Mouse (Mus musculus): ENCODE data around the gene Hdac4.
A peak's percentile ranks its signal among the peaks of the same experiment; 100 is the strongest.

Hdac4 gene

GRCm38 (mm10) chr1:92058731-92059425 lies 136.6 kb downstream of the Hdac4 start:
- DNase-seq, result no peak

GRCm38 (mm10) chr1:92057068-92057467 lies 138.4 kb downstream of the Hdac4 start:
- DNase-seq, result no peak

- DNase-seq, result no peak
Observed at GRCm38 (mm10) chr1:92055149-92055548, 140.3 kb downstream of the Hdac4 start.

DNA sequence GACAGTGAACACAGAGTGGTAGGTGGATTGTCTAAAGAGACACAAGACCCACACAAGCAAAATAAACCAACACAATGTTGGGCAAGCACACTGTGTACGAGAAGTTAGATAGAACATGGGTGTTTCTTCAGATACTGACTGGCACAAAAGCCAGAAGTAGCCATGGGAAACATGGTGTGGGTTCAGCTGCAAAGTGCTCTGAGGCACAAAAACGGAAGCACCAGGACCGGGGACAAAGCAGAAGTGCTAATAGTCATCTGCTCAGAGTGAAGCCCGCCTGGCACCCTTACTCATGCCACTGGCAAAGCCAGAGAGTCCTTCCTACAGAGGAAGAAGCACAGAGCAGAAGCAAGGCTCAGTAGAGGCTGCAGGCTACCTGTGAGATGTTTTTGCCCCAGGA lies 143.3 kb downstream of the Hdac4 start:
- DNase-seq, result peak; percentile 43 to 61

- peak; percentile 71 to 84 for DNase-seq
Observed at GRCm38 (mm10) chr1:92051489-92052062, 143.9 kb downstream of the Hdac4 start.

DNA sequence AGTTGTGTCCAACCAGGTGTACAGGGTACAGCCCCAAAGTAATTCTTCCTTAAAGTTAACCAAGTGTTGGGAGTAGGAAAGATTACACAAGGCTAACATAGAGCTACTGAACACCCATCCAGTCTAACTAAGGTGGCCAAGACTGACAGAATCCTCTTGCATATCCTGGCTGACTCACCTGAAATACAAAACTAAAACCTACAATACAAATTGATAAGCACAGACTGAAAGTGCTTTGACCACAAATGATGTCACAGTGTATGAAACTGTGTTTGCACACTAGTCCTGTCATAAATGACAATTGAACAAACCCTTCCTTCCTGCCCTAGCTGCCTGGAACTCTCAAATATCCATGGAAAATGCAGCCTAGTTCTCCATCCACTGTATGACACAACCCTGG lies 144.5 kb downstream of the Hdac4 start:
- DNase-seq, result no peak

- no peak for DNase-seq
Observed at GRCm38 (mm10) chr1:92050566-92050965, 144.9 kb downstream of the Hdac4 start.

DNA sequence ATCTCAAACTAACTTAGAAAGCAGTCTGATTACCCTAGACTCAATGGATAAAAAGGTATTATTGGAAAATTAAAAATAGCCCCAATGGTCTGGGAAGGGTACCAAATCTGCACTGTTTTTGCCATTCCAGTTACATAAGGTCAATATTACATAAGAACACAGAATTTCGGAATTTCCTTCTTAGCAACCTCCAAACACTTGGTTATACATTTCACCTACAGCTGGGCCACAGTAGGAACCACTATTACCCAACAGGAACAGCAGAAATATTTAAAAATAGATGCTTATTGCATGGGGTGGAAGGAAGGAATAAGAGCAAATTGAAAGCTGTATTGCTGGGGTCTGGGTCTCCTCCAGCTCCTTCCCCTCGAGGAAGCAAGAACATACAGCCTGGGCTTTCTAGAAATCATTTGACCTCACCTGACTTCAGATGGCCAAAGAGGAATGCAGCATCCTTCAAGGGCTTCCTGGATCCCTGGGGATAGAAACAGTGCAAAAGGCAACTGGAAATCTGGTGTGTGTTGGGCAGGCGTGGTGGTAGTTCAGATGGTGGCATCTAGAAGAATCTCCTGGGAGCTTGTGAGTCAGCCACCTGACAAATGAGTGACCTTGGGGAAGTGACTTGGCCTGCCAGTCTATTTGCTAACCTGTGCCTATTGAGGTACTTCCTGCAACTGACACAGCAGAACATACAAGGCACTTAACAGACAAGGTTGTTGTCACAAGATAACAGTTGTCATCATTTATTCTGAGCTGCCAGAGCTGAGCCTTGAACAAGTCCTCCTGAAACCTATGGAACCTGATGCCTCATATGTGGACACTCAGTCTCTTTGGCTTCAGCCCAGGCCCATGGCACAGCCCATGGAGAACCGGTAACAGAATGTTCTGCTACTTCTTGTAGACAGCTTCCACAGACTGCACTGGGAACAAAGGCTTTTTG lies 146.8 kb downstream of the Hdac4 start:
- peak in 1 of 2 experiments; percentile 33 for DNase-seq

DNA sequence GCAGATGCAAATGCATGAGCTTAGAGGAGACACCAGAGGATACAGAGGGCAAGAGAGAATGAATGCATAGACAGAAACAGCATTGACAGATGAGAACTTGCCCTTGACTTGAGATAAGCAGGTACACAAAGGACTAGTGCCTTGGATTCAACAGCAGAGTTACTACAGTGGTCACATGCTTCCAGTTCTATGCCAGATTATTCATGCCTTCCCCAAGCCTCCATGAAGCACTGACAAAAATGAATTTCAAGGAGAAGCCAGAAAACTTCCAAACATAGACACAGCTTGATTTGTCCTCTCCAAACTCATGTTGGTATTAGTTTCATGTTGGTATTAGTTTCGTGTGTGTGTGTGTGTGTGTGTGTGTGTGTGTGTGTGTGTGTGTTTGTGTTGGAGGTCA lies 149.8 kb downstream of the Hdac4 start:
- DNase-seq, result no peak

DNA sequence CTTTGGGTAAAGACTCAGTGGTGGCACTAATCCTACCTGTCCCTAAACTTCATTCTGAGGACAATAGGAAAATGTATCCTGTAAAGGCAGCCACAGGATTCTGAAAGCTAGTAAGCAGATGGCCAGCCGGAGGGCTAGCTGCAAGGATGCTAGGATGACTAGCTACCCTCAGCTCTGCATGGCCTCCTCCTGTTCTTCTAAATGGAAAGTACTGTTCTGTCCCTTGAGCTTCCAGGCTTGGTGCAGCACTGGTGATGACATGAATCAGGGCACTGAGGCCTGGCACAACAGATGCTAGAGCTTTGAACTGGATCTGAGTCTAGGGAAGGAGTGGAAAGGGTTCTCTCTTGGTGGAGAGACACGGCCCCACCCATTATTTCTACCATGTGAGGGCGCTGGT lies 150.6 kb downstream of the Hdac4 start:
- no peak for DNase-seq

DNA sequence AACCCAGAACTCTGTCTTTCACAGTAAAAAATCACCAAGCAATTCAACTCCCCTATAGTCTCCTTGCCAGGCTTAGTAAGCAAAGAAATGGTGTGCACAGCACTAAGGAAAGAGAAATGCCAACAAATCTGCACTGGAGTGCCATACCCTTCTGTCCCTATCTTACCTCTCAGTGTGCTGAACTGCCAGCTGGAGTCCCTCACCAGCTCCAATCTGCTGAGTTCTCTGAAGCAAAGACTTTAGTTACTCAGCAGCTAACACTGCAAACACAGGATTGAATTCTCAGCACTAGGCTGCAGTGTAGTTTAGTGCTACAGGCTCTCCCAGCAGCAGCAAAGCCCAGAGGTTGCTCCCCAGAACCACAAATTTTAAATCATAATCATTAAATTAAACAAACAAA lies 151.5 kb downstream of the Hdac4 start:
- no peak for DNase-seq

DNA sequence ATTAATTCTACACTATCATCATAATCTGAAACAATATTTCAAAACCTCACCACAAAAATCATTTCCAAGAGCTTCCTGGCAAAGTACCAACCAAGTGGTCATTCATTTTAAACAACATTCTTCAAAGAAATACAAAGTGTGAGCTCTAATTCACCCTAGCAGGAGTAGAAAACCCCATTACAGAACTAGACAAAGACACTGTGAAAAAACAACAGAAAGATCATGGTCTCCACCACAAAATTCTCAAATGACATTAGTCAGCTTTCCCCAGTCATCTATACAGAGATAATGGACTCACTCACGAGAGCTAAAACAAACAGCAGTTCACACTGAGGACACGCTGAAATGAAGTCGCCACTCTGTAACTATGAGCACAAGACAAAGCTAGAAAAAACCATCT lies 153.4 kb downstream of the Hdac4 start:
- DNase-seq, result no peak

- DNase-seq, result no peak
Observed at GRCm38 (mm10) chr1:92041290-92041689, 154.2 kb downstream of the Hdac4 start.

DNA sequence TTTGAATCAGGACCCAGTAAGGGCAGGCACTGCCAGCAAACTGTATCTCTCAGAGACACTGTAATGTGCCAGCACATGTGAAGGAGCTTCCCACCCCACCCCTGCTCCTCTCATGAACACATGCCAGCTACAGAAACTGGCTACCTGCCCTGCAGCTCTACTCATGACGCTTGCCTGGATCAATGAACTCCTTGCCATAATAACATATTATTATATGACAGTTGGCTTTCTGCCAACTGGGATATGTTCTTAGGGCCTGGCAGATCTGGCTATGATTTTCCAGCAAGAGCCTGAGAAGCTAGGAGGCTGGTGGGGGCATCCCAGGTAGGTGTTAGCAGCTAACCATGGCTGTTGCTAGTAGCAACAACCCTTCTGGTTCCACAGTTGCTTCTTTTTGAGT lies 156.8 kb downstream of the Hdac4 start:
- no peak for DNase-seq

- DNase-seq, result no peak
Observed at GRCm38 (mm10) chr1:92037039-92037438, 158.5 kb downstream of the Hdac4 start.

- no peak for DNase-seq
Observed at GRCm38 (mm10) chr1:92035770-92036169, 159.7 kb downstream of the Hdac4 start.

DNA sequence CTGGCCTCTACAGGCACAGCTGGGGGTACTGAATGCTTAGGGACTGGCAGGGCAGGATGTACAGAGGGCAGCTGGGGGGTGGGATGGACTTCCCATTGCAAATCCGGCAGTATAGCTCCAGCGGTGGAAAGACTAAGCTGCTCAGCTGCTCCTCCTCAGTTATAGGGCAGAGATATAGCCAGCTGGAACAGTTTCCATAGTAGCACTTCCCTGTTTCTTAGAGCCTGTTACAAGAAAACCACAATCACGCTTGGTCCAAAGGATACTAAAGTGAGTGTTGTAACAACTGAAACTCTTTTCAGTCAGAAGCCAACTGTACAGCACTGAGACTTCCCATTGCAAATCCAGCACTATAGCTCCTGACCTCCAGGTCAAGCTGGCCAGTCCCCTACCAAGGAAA lies 161.3 kb downstream of the Hdac4 start:
- DNase-seq, result no peak

DNA sequence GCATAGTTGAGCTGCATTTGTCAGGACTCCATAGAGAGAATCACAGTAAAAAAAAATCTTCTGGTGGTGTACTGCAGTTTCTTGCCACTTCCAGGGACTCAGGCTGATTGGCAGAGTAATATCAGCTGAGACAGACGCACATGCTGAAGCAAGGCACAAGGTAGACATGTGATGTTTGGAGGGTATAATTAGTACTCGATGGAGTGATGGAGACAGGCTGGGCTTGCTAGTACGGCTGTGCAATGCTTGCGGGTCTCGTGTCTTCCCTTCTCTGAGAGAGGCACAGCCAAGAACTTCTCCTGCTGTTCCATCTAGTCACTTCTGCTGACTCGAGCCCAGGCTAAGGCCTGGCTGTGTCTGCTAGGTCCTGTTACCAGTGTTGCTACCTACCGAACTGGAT lies 162.0 kb downstream of the Hdac4 start:
- DNase-seq, result no peak

DNA sequence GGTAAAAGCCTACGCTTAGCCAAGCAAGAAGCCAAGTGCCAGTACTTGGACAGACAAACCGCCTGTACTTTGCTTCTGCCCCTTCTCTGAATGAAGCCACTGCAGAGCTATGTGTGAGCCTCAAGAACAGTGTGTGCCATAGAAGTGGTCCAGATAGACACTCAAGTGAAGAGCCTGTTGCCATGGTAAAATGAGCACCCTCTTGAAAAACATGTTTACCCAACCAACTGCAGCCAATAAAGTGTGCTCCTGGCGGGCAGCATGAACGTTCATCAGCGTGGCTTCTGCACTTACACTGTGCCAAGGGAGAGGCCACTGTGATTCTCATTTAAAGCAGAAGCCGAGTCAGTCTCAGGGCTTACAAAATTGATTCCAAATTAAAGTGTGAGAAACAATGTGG lies 165.0 kb downstream of the Hdac4 start:
- peak; percentile 62 to 82 for DNase-seq

GRCm38 (mm10) chr1:92028158-92028557 lies 167.3 kb downstream of the Hdac4 start:
- no peak for DNase-seq

DNA sequence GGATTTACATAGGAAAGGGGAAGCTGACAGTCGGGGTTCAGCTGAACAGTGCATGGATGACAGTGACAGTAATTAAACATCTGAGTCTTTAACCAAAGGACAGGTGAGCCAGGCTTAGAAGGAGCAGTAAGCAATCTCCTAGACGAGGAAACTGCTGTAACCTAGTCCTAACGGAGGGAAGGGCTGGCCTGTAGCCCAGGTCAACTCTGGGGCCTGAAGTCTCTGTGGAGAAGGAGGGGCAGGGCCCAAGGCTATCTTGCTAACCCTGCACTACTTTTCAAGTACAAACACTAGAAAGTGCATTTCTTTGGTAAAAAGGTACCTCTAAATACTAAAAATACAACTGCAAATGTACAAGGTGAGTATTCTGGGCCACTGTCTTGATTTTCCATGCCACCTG lies 169.1 kb downstream of the Hdac4 start:
- peak in 1 of 2 experiments; percentile 28 for DNase-seq

DNA sequence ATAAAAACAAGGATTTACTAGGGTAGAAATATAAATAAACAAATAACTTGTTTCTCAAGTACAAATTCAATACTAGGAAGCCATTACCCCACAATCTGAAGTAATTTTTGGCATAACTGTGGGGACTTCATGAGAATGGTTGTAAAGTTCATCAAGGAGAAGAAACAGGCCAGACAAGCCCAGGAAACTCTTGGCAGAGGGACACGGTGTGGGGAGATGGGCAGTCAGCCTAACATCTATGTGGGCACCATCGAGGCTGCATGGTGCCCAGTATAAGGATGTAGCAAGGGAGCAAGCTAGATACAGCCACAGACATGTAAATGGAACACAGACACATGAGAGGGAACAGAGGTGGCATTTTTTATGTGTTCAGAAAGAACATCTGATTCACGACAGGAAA lies 171.6 kb downstream of the Hdac4 start:
- no peak for DNase-seq

DNA sequence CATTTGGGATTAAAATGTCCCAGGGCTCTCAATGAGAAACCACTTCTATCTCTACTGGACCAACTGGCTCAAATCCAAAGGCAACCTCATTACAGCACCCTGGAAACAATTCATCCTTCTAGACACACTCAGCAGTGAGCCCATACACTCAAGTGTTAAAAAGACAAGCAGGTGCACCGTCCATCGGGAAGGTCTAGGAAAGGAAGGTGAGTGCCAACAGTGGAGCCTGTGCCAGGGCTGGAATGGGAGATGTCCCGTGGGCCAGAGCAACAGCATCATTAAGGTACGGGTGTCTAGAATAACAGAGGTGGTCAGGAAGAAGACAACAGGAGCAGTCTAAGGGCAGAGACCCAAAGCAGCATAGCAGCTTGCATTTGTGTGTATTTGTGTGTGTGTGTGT lies 173.5 kb downstream of the Hdac4 start:
- no peak for DNase-seq
